Mouse (Mus musculus): ENCODE measurements around the gene Tmem125. TPM values are rescaled to one million over a fixed set of nuclear protein-coding genes. Genes with fewer than 3 reads are reported as not detected.
"Not testable (repeated sequence)": the region's sequence is repeated elsewhere in the genome, so short reads cannot be mapped to it uniquely, and the experiment has no call there.

The Tmem125 gene
- polyA plus RNA-seq, 1 experiment from 2014 or later: 1.9 TPM

GRCm38 (mm10) chr4:118517497-118518146 is 26.2 kb downstream of the Tmem125 start:
- no peaks in the 10 kb centered on the region for H3K36me3 ChIP-seq (replicated peaks)
- peaks cover 18% of the 10 kb centered on the region; the same call in 1 of the 2 replicates for H3K4me1 ChIP-seq (replicated peaks)
- H3K4me3 ChIP-seq (replicated peaks): no peak overlapping the region
- no peaks in the 10 kb centered on the region for H3K9me3 ChIP-seq (replicated peaks)
- peaks cover 21% of the 10 kb centered on the region for H3K27me3 ChIP-seq
- H3K4me2 ChIP-seq: no peak overlapping the region
- no peak overlapping the region for H3K27ac ChIP-seq (replicated peaks)
- no peak for ATAC-seq (ENCODE audit: insufficient read depth)
- no peak overlapping the region for H3K9ac ChIP-seq
- 29% methylated on average over 16 of the region's 16 CpGs for WGBS (ENCODE audit: insufficient replicate concordance)

GRCm38 (mm10) chr4:118516699-118517496 is 26.9 kb downstream of the Tmem125 start:
- no peak for ATAC-seq (ENCODE audit: insufficient read depth)
- 13% methylated on average over 20 of the region's 20 CpGs for WGBS (ENCODE audit: insufficient replicate concordance)
- no peak overlapping the region for H3K4me3 ChIP-seq (replicated peaks)

GRCm38 (mm10) chr4:118509050-118509449 is 34.8 kb downstream of the Tmem125 start:
- H3K9me3 ChIP-seq (replicated peaks): no peaks in the 10 kb centered on the region
- no peak overlapping the region for H3K4me3 ChIP-seq (replicated peaks)
- no peak overlapping the region for H3K9ac ChIP-seq
- H3K4me1 ChIP-seq (replicated peaks): no peaks in the 10 kb centered on the region
- H3K27ac ChIP-seq (replicated peaks): no peak overlapping the region
- ATAC-seq (ENCODE audit: insufficient read depth): no peak
- no peaks in the 10 kb centered on the region for H3K27me3 ChIP-seq
- no peak overlapping the region for H3K4me2 ChIP-seq
- 48% methylated on average over 6 of the region's 6 CpGs for WGBS (ENCODE audit: insufficient replicate concordance)
- H3K36me3 ChIP-seq (replicated peaks): no peaks in the 10 kb centered on the region

More at GRCm38 (mm10) chr4:118516699-118517496, 26.9 kb downstream of the Tmem125 start:
- no peak overlapping the region for H3K9ac ChIP-seq
- H3K27ac ChIP-seq (replicated peaks): no peak overlapping the region
- no peaks in the 10 kb centered on the region for H3K36me3 ChIP-seq (replicated peaks)
- H3K4me1 ChIP-seq (replicated peaks): peaks cover 18% of the 10 kb centered on the region; the same call in 1 of the 2 replicates
- no peaks in the 10 kb centered on the region for H3K9me3 ChIP-seq (replicated peaks)
- peaks cover 21% of the 10 kb centered on the region for H3K27me3 ChIP-seq
- H3K4me2 ChIP-seq: no peak overlapping the region

- H3K4me1 ChIP-seq (replicated peaks); ATAC-seq (ENCODE audit: insufficient read depth); H3K36me3 ChIP-seq (replicated peaks); H3K4me2 ChIP-seq; H3K27ac ChIP-seq (replicated peaks); H3K4me3 ChIP-seq (replicated peaks); H3K27me3 ChIP-seq; H3K9ac ChIP-seq; H3K9me3 ChIP-seq (replicated peaks): not testable (repeated sequence)
- 54% methylated on average over 1 of the region's 1 CpGs for WGBS (ENCODE audit: insufficient replicate concordance)
Measured at GRCm38 (mm10) chr4:118507171-118507570, 36.7 kb downstream of the Tmem125 start.

- Histone ChIP-seq H3K27me3 (no peaks in the 10 kb centered on the region), H3K4me2 (no peak overlapping the region), H3K36me3 (replicated peaks) (no peaks in the 10 kb centered on the region), H3K9me3 (replicated peaks) (no peaks in the 10 kb centered on the region), H3K4me3 (replicated peaks) (no peak overlapping the region), H3K4me1 (replicated peaks) (no peaks in the 10 kb centered on the region), H3K27ac (replicated peaks) (no peak overlapping the region), H3K9ac (no peak overlapping the region)
- whole genome bisulfite sequencing (ENCODE audit: insufficient replicate concordance): 58% methylated on average over 3 of the region's 3 CpGs
- no peak for ATAC-seq (ENCODE audit: insufficient read depth)
Measured at GRCm38 (mm10) chr4:118505551-118505950, 38.3 kb downstream of the Tmem125 start.

- Histone ChIP-seq H3K27me3 (no peaks in the 10 kb centered on the region), H3K9me3 (replicated peaks) (no peaks in the 10 kb centered on the region), H3K4me3 (replicated peaks) (no peak overlapping the region), H3K4me2 (no peak overlapping the region), H3K4me1 (replicated peaks) (no peaks in the 10 kb centered on the region), H3K9ac (no peak overlapping the region), H3K36me3 (replicated peaks) (no peaks in the 10 kb centered on the region), H3K27ac (replicated peaks) (no peak overlapping the region)
- WGBS (ENCODE audit: insufficient replicate concordance): 62% methylated on average over 9 of the region's 9 CpGs
- ATAC-seq (ENCODE audit: insufficient read depth): no peak
Measured at GRCm38 (mm10) chr4:118500792-118501191, 43.1 kb downstream of the Tmem125 start.

GRCm38 (mm10) chr4:118500171-118500724 is 43.6 kb downstream of the Tmem125 start:
- Histone ChIP-seq H3K4me3 (replicated peaks) (no peak overlapping the region), H3K27ac (replicated peaks) (no peak overlapping the region), H3K36me3 (replicated peaks) (no peaks in the 10 kb centered on the region), H3K4me2 (no peak overlapping the region), H3K9ac (no peak overlapping the region), H3K27me3 (no peaks in the 10 kb centered on the region), H3K9me3 (replicated peaks) (no peaks in the 10 kb centered on the region), H3K4me1 (replicated peaks) (no peaks in the 10 kb centered on the region)
- 43% methylated on average over 6 of the region's 6 CpGs for WGBS (ENCODE audit: insufficient replicate concordance)
- no peak for ATAC-seq (ENCODE audit: insufficient read depth)

Other genes starting within 250 kb of the Tmem125 start
- gene Szt2, start 134.8 kb downstream of the Tmem125 start, polyA plus RNA-seq (2015; fragmentation: Nextera tagmentation; extraction: Ambion mirVana): 2.4 and 2.5 TPM in 2 replicates
- 65.5 and 73.5 TPM in 2 replicates for gene Med8, start 134.7 kb downstream of the Tmem125 start, polyA plus RNA-seq (2015; fragmentation: Nextera tagmentation; extraction: Ambion mirVana)
- 83.4 and 93.5 TPM in 2 replicates for gene Elovl1, start 116.0 kb downstream of the Tmem125 start, polyA plus RNA-seq (2015; fragmentation: Nextera tagmentation; extraction: Ambion mirVana)
- 170 and 187 TPM in 2 replicates for gene Cdc20, start 106.7 kb downstream of the Tmem125 start, polyA plus RNA-seq (2015; fragmentation: Nextera tagmentation; extraction: Ambion mirVana)
- 6.3 and 7.3 TPM in 2 replicates for gene Mpl, start 86.5 kb downstream of the Tmem125 start, polyA plus RNA-seq (2015; fragmentation: Nextera tagmentation; extraction: Ambion mirVana)
- gene Tie1, start 54.0 kb downstream of the Tmem125 start, polyA plus RNA-seq (2015; fragmentation: Nextera tagmentation; extraction: Ambion mirVana): 6.2 and 8.2 TPM in 2 replicates
- 6.4 and 6.8 TPM in 2 replicates for gene 2610528J11Rik, start 17.0 kb downstream of the Tmem125 start, polyA plus RNA-seq (2015; fragmentation: Nextera tagmentation; extraction: Ambion mirVana)
- 0.75 and 0.82 TPM in 2 replicates for gene Cfap57, start 76.7 kb upstream of the Tmem125 start, polyA plus RNA-seq (2015; fragmentation: Nextera tagmentation; extraction: Ambion mirVana)
- gene Ebna1bp2, start 76.8 kb upstream of the Tmem125 start, polyA plus RNA-seq (2015; fragmentation: Nextera tagmentation; extraction: Ambion mirVana): 50.8 and 62.9 TPM in 2 replicates
- gene Olfr62, start 114.9 kb upstream of the Tmem125 start, polyA plus RNA-seq (2015; fragmentation: Nextera tagmentation; extraction: Ambion mirVana): not detected in 2 replicates
- gene Olfr1342, start 148.7 kb upstream of the Tmem125 start, polyA plus RNA-seq (2015; fragmentation: Nextera tagmentation; extraction: Ambion mirVana): not detected in 2 replicates
- not detected in 2 replicates for gene Olfr1341, start 159.5 kb upstream of the Tmem125 start, polyA plus RNA-seq (2015; fragmentation: Nextera tagmentation; extraction: Ambion mirVana)
- not detected in 2 replicates for gene Olfr1340, start 176.1 kb upstream of the Tmem125 start, polyA plus RNA-seq (2015; fragmentation: Nextera tagmentation; extraction: Ambion mirVana)
- gene Olfr1339, start 188.1 kb upstream of the Tmem125 start, polyA plus RNA-seq (2015; fragmentation: Nextera tagmentation; extraction: Ambion mirVana): not detected in 2 replicates
- not detected in 2 replicates for gene Olfr1338, start 214.7 kb upstream of the Tmem125 start, polyA plus RNA-seq (2015; fragmentation: Nextera tagmentation; extraction: Ambion mirVana)
- not detected in 2 replicates for gene Olfr1337, start 238.5 kb upstream of the Tmem125 start, polyA plus RNA-seq (2015; fragmentation: Nextera tagmentation; extraction: Ambion mirVana)